Mouse (Mus musculus) C2C12 (cell line): ENCODE results near the gene Rtp3. TPM values are rescaled to one million over a fixed set of nuclear protein-coding genes. Genes with fewer than 3 reads are reported as not detected.

ENCODE experiments used
- H3K27me3 ChIP-seq: one replicate; pipeline ENCODE4 v1.6.1; 2011; ENCODE audit not compliant: control insufficient read depth, insufficient read depth, insufficient read length
- H3K36me3 ChIP-seq: one replicate; pipeline ENCODE4 v1.6.1; 2011; ENCODE audit not compliant: control insufficient read depth, insufficient read depth
- H3K4me3 ChIP-seq: one replicate; pipeline ENCODE4 v1.5.1; 2011; ENCODE audit warnings: mild to moderate bottlenecking, control low read depth; ENCODE audit not compliant: poor library complexity, insufficient read depth, severe bottlenecking
- H3K79me2 ChIP-seq: one replicate; pipeline ENCODE4 v1.6.1; 2011; ENCODE audit not compliant: control insufficient read depth, insufficient read depth
- H3K79me3 ChIP-seq: one replicate; pipeline ENCODE4 v1.6.1; 2011; ENCODE audit warnings: low read depth, control low read depth
- H3ac ChIP-seq: one replicate; pipeline ENCODE3; 2011; ENCODE audit warnings: low read depth; ENCODE audit not compliant: control insufficient read depth, insufficient read length
- CEBPB ChIP-seq: IDR thresholded peaks from one replicate; pipeline ENCODE4 v1.6.1; 2011; ENCODE audit warnings: low read depth, mild to moderate bottlenecking, control low read depth, moderate library complexity
- CTCF ChIP-seq: IDR thresholded peaks from one replicate; pipeline ENCODE4 v1.5.1; 2011; ENCODE audit not compliant: control insufficient read depth, insufficient read depth, insufficient read length
- FOSL1 ChIP-seq: IDR thresholded peaks from one replicate; pipeline ENCODE4 v1.8.0; 2011; ENCODE audit warnings: mild to moderate bottlenecking, low read length; ENCODE audit not compliant: poor library complexity, insufficient read depth, severe bottlenecking
- MAX ChIP-seq: IDR thresholded peaks from one replicate; pipeline ENCODE4 v1.6.1; 2011; ENCODE audit warnings: mild to moderate bottlenecking, control low read depth
- MYOD1 ChIP-seq: IDR thresholded peaks from one replicate; pipeline ENCODE4 v1.6.1; 2011; ENCODE audit warnings: low read depth; ENCODE audit not compliant: control insufficient read depth, insufficient read length
- MYOG ChIP-seq: IDR thresholded peaks from one replicate; pipeline ENCODE4 v1.6.1; 2011; ENCODE audit not compliant: control insufficient read depth, insufficient read length; ENCODE audit errors: extremely low read depth
- USF1 ChIP-seq: IDR thresholded peaks from one replicate; pipeline ENCODE4 v1.6.1; 2011; ENCODE audit warnings: low read depth, mild to moderate bottlenecking, control low read depth, moderate library complexity
- polyA plus RNA-seq: library from polyadenylated mRNA; unstranded; fragments of >200 nt; fragmentation: generic; extraction: Trizol; gene quantifications from one replicate; pipeline ENCODE4 v1.2.1, GENCODE M21; 2012; ENCODE audit warnings: missing spikeins

Rtp3 gene
- polyA plus RNA-seq, 1 experiment, result not detected

GRCm38 (mm10) chr9:110999056-110999455 lies 8.7 kb upstream of the Rtp3 start:
- Histone ChIP-seq H3K27me3 (no peaks in the 10 kb centered on the region), H3K79me3 (no peaks in the 10 kb centered on the region), H3K4me3 (no peak overlapping the region), H3ac (no peak overlapping the region), H3K36me3 (no peaks in the 10 kb centered on the region), H3K79me2 (no peaks in the 10 kb centered on the region)
- TF ChIP-seq MYOG (no peak), CEBPB (no peak), FOSL1 (no peak), CTCF (no peak), MAX (no peak), MYOD1 (no peak), USF1 (no peak)

DNA sequence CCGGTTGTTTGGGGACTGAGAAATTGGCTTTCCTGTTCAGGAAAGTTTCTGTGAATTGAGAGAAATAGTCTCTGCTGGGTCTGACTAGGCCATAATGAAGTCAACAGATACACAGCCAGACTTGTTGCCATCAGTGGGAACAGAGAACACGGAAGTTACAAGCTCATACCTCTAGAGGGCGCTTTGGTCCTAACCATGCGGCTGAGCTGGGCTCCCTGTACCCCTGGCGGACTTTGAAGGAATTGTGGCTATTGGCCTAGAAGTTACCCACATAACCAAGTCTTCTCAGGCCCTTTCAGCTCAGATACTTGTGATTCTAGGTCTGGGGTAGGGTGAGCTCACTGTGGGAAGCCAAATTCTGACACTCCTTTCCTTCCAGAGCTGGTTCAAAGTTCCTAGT lies 6.9 kb upstream of the Rtp3 start:
- H3K4me3 ChIP-seq, result no peak overlapping the region
- TF ChIP-seq FOSL1, result no peak
- TF ChIP-seq MAX, result peak; percentile 51
- TF ChIP-seq USF1, result no peak
- peak; percentile 88 for TF ChIP-seq CTCF
- H3ac ChIP-seq, result no peak overlapping the region
- H3K79me2 ChIP-seq, result no peaks in the 10 kb centered on the region
- H3K79me3 ChIP-seq, result no peaks in the 10 kb centered on the region
- H3K27me3 ChIP-seq, result no peaks in the 10 kb centered on the region
- no peaks in the 10 kb centered on the region for H3K36me3 ChIP-seq

DNA sequence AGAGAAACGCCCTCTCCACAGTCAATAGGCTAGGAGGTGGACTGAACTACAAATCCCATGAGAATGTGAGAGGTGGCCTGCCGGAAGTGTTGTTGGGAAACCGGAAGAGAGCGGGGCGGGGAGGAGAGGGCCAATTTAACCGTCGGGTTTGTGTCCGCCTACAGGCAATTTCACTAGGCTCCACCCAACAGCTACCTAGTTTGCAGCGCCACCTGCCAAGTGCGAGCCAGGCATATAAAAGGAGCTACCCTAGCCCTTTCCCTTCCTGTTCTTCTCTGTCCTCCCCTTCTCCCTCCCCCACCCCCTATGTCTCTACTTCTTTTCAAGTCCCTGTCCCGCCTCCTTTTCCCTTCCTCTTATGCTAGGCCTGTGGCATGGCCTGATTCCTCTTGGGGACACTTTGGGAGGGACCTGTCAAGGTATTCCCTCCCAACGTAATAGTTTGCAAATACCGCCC lies 4.4 kb upstream of the Rtp3 start:
- H3K79me2 ChIP-seq, result no peaks in the 10 kb centered on the region
- peaks cover 5% of the 10 kb centered on the region for H3K27me3 ChIP-seq
- no peak overlapping the region for H3ac ChIP-seq
- no peaks in the 10 kb centered on the region for H3K79me3 ChIP-seq
- no peak for TF ChIP-seq USF1
- TF ChIP-seq FOSL1, result no peak
- TF ChIP-seq MAX, result no peak
- no peak for TF ChIP-seq MYOG
- no peak for TF ChIP-seq CEBPB
- no peak for TF ChIP-seq CTCF
- no peak for TF ChIP-seq MYOD1
- H3K36me3 ChIP-seq, result no peaks in the 10 kb centered on the region
- no peak overlapping the region for H3K4me3 ChIP-seq

DNA sequence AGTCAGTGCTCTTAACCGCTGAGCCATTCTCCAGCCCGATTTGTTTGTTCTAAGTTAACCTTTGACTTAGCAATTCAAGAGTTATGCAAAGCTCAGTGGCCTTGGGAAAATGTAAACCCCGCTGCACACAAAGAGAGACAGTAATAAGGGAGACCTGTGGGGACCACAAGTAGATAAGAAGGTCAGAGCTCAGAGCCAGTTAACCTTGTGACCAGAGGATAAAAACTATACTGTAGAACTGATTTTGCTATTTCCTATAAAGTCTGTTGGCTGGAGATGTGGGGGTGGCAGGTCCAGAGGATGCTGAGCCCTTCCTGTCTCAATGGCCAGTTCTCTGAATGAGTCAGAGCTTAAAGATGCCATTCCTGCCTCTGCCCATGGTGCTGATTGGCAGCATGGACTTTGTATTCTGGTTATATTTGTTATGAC lies 2.9 kb upstream of the Rtp3 start:
- no peaks in the 10 kb centered on the region for H3K79me2 ChIP-seq
- H3ac ChIP-seq, result no peak overlapping the region
- no peak overlapping the region for H3K4me3 ChIP-seq
- H3K36me3 ChIP-seq, result no peaks in the 10 kb centered on the region
- peaks cover 8% of the 10 kb centered on the region for H3K27me3 ChIP-seq
- peak; percentile 13 for TF ChIP-seq MAX
- no peak for TF ChIP-seq MYOG
- H3K79me3 ChIP-seq, result no peaks in the 10 kb centered on the region

GRCm38 (mm10) chr9:110989543-110989942 lies 840 bp downstream of the Rtp3 start:
- Histone ChIP-seq H3K27me3 (peaks cover 8% of the 10 kb centered on the region), H3K4me3 (no peak overlapping the region), H3K36me3 (no peaks in the 10 kb centered on the region), H3K79me2 (no peaks in the 10 kb centered on the region), H3ac (no peak overlapping the region), H3K79me3 (no peaks in the 10 kb centered on the region)
- TF ChIP-seq CTCF, result no peak
- no peak for TF ChIP-seq MYOD1
- no peak for TF ChIP-seq CEBPB
- TF ChIP-seq MYOG, result no peak
- TF ChIP-seq FOSL1, result no peak
- no peak for TF ChIP-seq USF1
- no peak for TF ChIP-seq MAX

- Histone ChIP-seq H3K36me3 (no peaks in the 10 kb centered on the region), H3K27me3 (peaks cover 8% of the 10 kb centered on the region), H3ac (no peak overlapping the region), H3K79me3 (no peaks in the 10 kb centered on the region), H3K79me2 (no peaks in the 10 kb centered on the region), H3K4me3 (no peak overlapping the region)
- TF ChIP-seq CEBPB, result no peak
- TF ChIP-seq FOSL1, result no peak
- TF ChIP-seq USF1, result no peak
- no peak for TF ChIP-seq MAX
- no peak for TF ChIP-seq MYOD1
- no peak for TF ChIP-seq MYOG
Observed at GRCm38 (mm10) chr9:110989141-110989540, 1.2 kb downstream of the Rtp3 start.
